Mouse (Mus musculus) stomach, embryonic 14.5 days (tissue): ENCODE data around the gene Ddhd1. TPM values are rescaled to one million over a fixed set of nuclear protein-coding genes. Genes with fewer than 3 reads are reported as not detected.

ENCODE experiments used
- microRNA-seq: library from miRNA; unstranded; fragments of <30 nt; microRNA quantifications from one replicate; pipeline ENCODE4, GENCODE M21; 2016
- polyA plus RNA-seq: library from polyadenylated mRNA; unstranded; fragments of >200 nt; fragmentation: Nextera tagmentation; extraction: Ambion mirVana; gene quantifications from 2 replicates; pipeline ENCODE4 v1.2.1, GENCODE M21; 2014

Gene Ddhd1
- polyA plus RNA-seq, 1 experiment from 2014 or later, result 10.9 TPM

Small RNA genes lying within 50 kb of the gene (microRNA-seq; reads per million reads assigned to microRNA genes)
- gene Mir5131, result 1.0 reads per million

Other genes with a start within 250 kb of the Ddhd1 start
- gene Fermt2, start 128.0 kb downstream of the Ddhd1 start, polyA plus RNA-seq, result 223 and 245 TPM in 2 replicates